Mouse (Mus musculus) subcutaneous adipose tissue, adult 2 months (tissue): Measurements from ENCODE around the gene Gm17949. TPM values are rescaled to one million over a fixed set of nuclear protein-coding genes. Genes with fewer than 3 reads are reported as not detected.

Experiments used
- polyA plus RNA-seq: library from polyadenylated mRNA; depleted of rRNA; stranded (reverse); fragments of >200 nt; gene quantifications from 2 replicates; pipeline ENCODE4 v1.2.3, GENCODE M21; 2012; ENCODE audit warnings: low replicate concordance; rRNA removed

Gm17949 gene
- polyA plus RNA-seq: 0.19 TPM in 1 of 2 replicates, not detected in the other

GRCm38 (mm10) chr17:57011236-57012141 lies at the start of gene Gm17949, which contains the start of gene Gtf2f1:
Gene Gm17949 (plus strand): TSS chr17:57011469.
Gene Gtf2f1 (minus strand): TSS chr17:57011288.

GRCm38 (mm10) chr17:56982013-56982412 lies 29.3 kb upstream of the Gm17949 start, which contains the start of gene Acer1:
Gene Acer1 (minus strand): TSS chr17:56982126.

GRCm38 (mm10) chr17:56990115-56990746 lies 21.0 kb upstream of the Gm17949 start, which contains the start of gene Clpp:
Gene Clpp (plus strand): TSS chr17:56990305.

GRCm38 (mm10) chr17:56997029-56997667 lies 14.1 kb upstream of the Gm17949 start, which contains the start of gene Alkbh7:
Gene Alkbh7 (plus strand): TSS chr17:56997339.

GRCm38 (mm10) chr17:56999968-57000609 lies 11.2 kb upstream of the Gm17949 start, which contains the start of gene Pspn:
Gene Pspn (minus strand): TSS chr17:57000018.

GRCm38 (mm10) chr17:57030931-57031660 lies 19.8 kb downstream of the Gm17949 start, which contains the start of gene Khsrp:
Gene Khsrp (minus strand): TSS chr17:57031522.

GRCm38 (mm10) chr17:57041554-57041953 lies 30.3 kb downstream of the Gm17949 start, which contains the start of gene Slc25a41:
Gene Slc25a41 (minus strand): TSS chr17:57041654.

GRCm38 (mm10) chr17:57058891-57059485 lies 47.7 kb downstream of the Gm17949 start, which contains the start of gene Crb3:
Gene Crb3 (plus strand): TSS chr17:57059105.

GRCm38 (mm10) chr17:57059486-57059977 lies 48.3 kb downstream of the Gm17949 start, which contains the start of gene Slc25a23:
Gene Slc25a23 (minus strand): TSS chr17:57059863.

Other genes with a start within 250 kb of the Gm17949 start
- 49.9 and 90.2 TPM in 2 replicates for gene Dus3l, start 246.7 kb upstream of the Gm17949 start, polyA plus RNA-seq
- gene Prr22, start 241.2 kb upstream of the Gm17949 start, polyA plus RNA-seq: 0.83 and 2.1 TPM in 2 replicates
- gene Rfx2, start 180.5 kb upstream of the Gm17949 start, polyA plus RNA-seq: 13.1 and 38.2 TPM in 2 replicates
- not detected in 2 replicates for gene Acsbg2, start 137.0 kb upstream of the Gm17949 start, polyA plus RNA-seq
- gene 1700061G19Rik, start 136.0 kb upstream of the Gm17949 start, polyA plus RNA-seq: 0.09 and 0.19 TPM in 2 replicates
- 39.4 and 72.8 TPM in 2 replicates for gene Mllt1, start 76.1 kb upstream of the Gm17949 start, polyA plus RNA-seq
- gene Acer1, start 29.3 kb upstream of the Gm17949 start, polyA plus RNA-seq: 0.09 TPM in 1 of 2 replicates, not detected in the other
- 192 and 198 TPM in 2 replicates for gene Clpp, start 21.2 kb upstream of the Gm17949 start, polyA plus RNA-seq
- 27.3 and 34.3 TPM in 2 replicates for gene Alkbh7, start 14.1 kb upstream of the Gm17949 start, polyA plus RNA-seq
- not detected in 2 replicates for gene Pspn, start 11.5 kb upstream of the Gm17949 start, polyA plus RNA-seq
- 22.9 and 36.9 TPM in 2 replicates for gene Gtf2f1, start 181 bp upstream of the Gm17949 start, polyA plus RNA-seq
- 47.4 and 97.3 TPM in 2 replicates for gene Khsrp, start 20.1 kb downstream of the Gm17949 start, polyA plus RNA-seq
- 0.45 TPM in 1 of 2 replicates, not detected in the other for gene Slc25a41, start 30.2 kb downstream of the Gm17949 start, polyA plus RNA-seq
- gene Crb3, start 47.6 kb downstream of the Gm17949 start, polyA plus RNA-seq: 0.86 and 20.5 TPM in 2 replicates
- gene Slc25a23, start 48.4 kb downstream of the Gm17949 start, polyA plus RNA-seq: 95.0 and 96.1 TPM in 2 replicates
- gene Dennd1c, start 67.0 kb downstream of the Gm17949 start, polyA plus RNA-seq: 10.5 and 12.6 TPM in 2 replicates
- 6.0 and 22.0 TPM in 2 replicates for gene Tubb4a, start 76.3 kb downstream of the Gm17949 start, polyA plus RNA-seq
- 2.0 and 5.2 TPM in 2 replicates for gene Tnfsf9, start 93.9 kb downstream of the Gm17949 start, polyA plus RNA-seq
- gene Cd70, start 138.3 kb downstream of the Gm17949 start, polyA plus RNA-seq: not detected in 2 replicates
- 0.43 and 1.8 TPM in 2 replicates for gene Tnfsf14, start 182.7 kb downstream of the Gm17949 start, polyA plus RNA-seq
- gene C3, start 216.7 kb downstream of the Gm17949 start, polyA plus RNA-seq: 481 and 636 TPM in 2 replicates
- gene Gpr108, start 237.0 kb downstream of the Gm17949 start, polyA plus RNA-seq: 76.1 and 81.7 TPM in 2 replicates
- 39.3 and 57.0 TPM in 2 replicates for gene Trip10, start 238.0 kb downstream of the Gm17949 start, polyA plus RNA-seq